Mouse (Mus musculus) layer of hippocampus, adult 18-20 months (tissue): Measurements from ENCODE around the gene Adck2. TPM values are rescaled to one million over a fixed set of nuclear protein-coding genes. Genes with fewer than 3 reads are reported as not detected.

Source experiments
- DNase-seq, 2 experiments: peaks; one replicate each; pipeline ENCODE4 v3.0.0; 2022; ENCODE audit warnings: low spot score in 2 of 2
- total RNA-seq, 2 experiments: library from RNA; stranded (reverse); gene quantifications; 2 replicates each; pipeline ENCODE4 v1.2.3; 2021

Gene Adck2
- total RNA-seq, 2 experiments from 2014 or later = 21.6 to 27.3 TPM

- no peak for DNase-seq
Observed at GRCm38 (mm10) chr6:39610207-39610606, 36.5 kb downstream of the Adck2 start.

- no peak for DNase-seq
Observed at GRCm38 (mm10) chr6:39611296-39611695, 37.6 kb downstream of the Adck2 start.

Other genes with a start within 250 kb of the Adck2 start
- gene Slc37a3, start 196.2 kb upstream of the Adck2 start, total RNA-seq = 10 to 100 TPM; 66.2 to 75.6 TPM
- gene Rab19, start 192.7 kb upstream of the Adck2 start, total RNA-seq = not detected
- gene Mkrn1, start 153.4 kb upstream of the Adck2 start, total RNA-seq = 100 to 1,000 TPM; 113 to 118 TPM
- 10 to 100 TPM; 37.6 to 38.9 TPM for gene Dennd2a, start 16.0 kb upstream of the Adck2 start, total RNA-seq
- not detected for gene Gm42420, start 11.9 kb downstream of the Adck2 start, total RNA-seq
- gene Ndufb2, start 18.7 kb downstream of the Adck2 start, total RNA-seq = 100 to 1,000 TPM; 169 to 176 TPM
- gene Braf, start 151.6 kb downstream of the Adck2 start, total RNA-seq = 100 to 1,000 TPM; 116 to 130 TPM
- 100 to 1,000 TPM; 112 to 117 TPM for gene Mrps33, start 237.1 kb downstream of the Adck2 start, total RNA-seq